Mouse (Mus musculus): Measurements from ENCODE around the gene Phc3. TPM values are rescaled to one million over a fixed set of nuclear protein-coding genes. Genes with fewer than 3 reads are reported as not detected.

Phc3 gene
- polyA plus RNA-seq, 1 experiment from 2014 or later = 4.7 TPM

DNA sequence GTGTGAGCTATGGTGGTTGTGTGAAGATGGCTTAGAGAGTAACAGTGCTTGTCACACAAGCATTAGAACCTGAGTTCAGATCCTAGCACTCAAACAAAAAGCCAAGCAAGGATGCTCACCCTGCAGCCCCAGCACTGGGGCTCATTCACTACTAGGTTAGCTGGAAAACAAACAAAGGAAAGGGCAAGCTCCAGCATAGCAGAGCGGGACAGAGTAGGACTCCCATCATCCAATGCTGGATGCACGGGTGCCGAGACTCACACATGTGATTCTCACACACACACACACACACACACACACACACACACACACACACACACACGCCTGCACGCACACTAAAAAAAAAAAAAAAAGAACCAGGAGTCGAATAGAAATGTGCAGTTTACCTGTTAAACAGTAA is 117.8 kb downstream of the Phc3 start:
- Histone ChIP-seq H3K4me1 (peaks cover 9% of the 10 kb centered on the region; the same call in 1 of the 2 replicates), H3K27ac (no peak overlapping the region), H3K9me3 (no peaks in the 10 kb centered on the region), H3K27me3 (ENCODE audit: insufficient read depth, poor library complexity, severe bottlenecking) (peaks cover 35% of the 10 kb centered on the region), H3K36me3 (no peaks in the 10 kb centered on the region), H3K4me3 (no peak overlapping the region)
- DNase-seq (ENCODE audit: low spot score) = no peak
- WGBS = 75% methylated on average over 6 of the region's 6 CpGs

Other genes with a start within 250 kb of the Phc3 start
- gene Samd7, start 223.1 kb downstream of the Phc3 start, polyA plus RNA-seq (2016; fragmentation: Nextera tagmentation; extraction: Ambion mirVana) = not detected in 2 replicates
- gene Sec62, start 176.5 kb downstream of the Phc3 start, polyA plus RNA-seq (2016; fragmentation: Nextera tagmentation; extraction: Ambion mirVana) = 39.4 and 47.6 TPM in 2 replicates
- gene Gpr160, start 113.5 kb downstream of the Phc3 start, polyA plus RNA-seq (2016; fragmentation: Nextera tagmentation; extraction: Ambion mirVana) = 0.33 and 0.51 TPM in 2 replicates
- 23.2 and 32.7 TPM in 2 replicates for gene Prkci, start 26.3 kb upstream of the Phc3 start, polyA plus RNA-seq (2016; fragmentation: Nextera tagmentation; extraction: Ambion mirVana)
- 19.0 and 22.0 TPM in 2 replicates for gene Skil, start 125.6 kb upstream of the Phc3 start, polyA plus RNA-seq (2016; fragmentation: Nextera tagmentation; extraction: Ambion mirVana)
- gene Cldn11, start 180.5 kb upstream of the Phc3 start, polyA plus RNA-seq (2016; fragmentation: Nextera tagmentation; extraction: Ambion mirVana) = 1.4 and 4.2 TPM in 2 replicates